Mouse (Mus musculus): ENCODE measurements around the gene 2210407C18Rik.

DNA sequence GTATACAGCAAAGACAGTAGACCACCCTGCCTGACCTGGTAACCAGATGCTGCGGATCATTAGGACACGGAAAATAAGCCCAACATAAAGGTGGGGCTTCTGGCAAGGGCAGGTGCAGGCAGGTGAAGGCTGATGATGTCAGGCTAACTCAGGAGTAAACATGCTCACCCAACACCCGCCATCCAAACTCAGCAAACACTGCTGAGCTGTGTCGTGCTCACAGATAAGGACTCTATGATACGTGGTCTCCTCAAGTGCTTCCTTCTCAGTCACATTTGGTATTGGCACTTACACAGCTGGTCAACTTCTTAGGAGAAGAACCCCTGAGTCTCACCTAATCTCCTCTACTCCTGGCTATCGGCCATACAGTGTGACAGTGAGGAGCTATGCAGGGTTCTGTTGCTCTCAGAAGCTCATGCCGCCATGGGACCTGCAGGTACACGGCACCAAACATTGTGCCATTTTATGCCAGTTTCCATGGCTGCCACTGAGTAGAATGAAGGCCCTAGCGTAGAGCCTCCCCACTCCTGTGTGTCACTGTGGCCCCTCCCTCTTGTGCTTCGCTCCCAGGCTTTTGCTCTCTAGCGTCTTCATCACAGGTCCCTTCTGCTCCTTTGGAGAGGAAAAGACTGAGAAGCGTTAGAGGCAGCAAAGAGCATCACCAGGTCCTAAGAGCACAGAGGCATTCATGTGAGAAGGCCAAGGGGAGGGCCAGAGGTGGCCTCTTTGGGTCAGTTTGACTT lies 9.5 kb downstream of the 2210407C18Rik start:
- TF ChIP-seq CTCF (IDR thresholded peaks at IDR 0.05; ENCODE audit: extremely low read depth, insufficient read length, insufficient replicate concordance, low read depth, low read length) (no peak), POLR2A (IDR thresholded peaks at IDR 0.05; ENCODE audit: low read depth, low read length) (no peak)

Data from small intestine, adult 2 months (tissue).